Comparison of ENCODE assay signal across 9 mouse cellular contexts in genomic region chr7:30490251-30490956, GRCm38 (mm10). TPM values are rescaled to one million over a fixed set of nuclear protein-coding genes. Genes with fewer than 3 reads are reported as not detected.
A peak's percentile ranks its signal among the peaks of the same experiment; 100 is the strongest.
DNase-seq lines count a peak whose midpoint lies in the region; ATAC-seq and TF ChIP-seq lines count a peak whose summit lies in the region.
"Had no signal": no experiment of that assay in that cellular context is flagged by ENCODE, and none has a peak within 500 bp of the region (broad histone marks: within the 10 kb centered on the region; RNA-seq: fewer than 3 reads in every experiment).

No protein-coding gene starts in this region.

- no peak overlapping the region for H3K9ac ChIP-seq in liver, embryonic 11.5 days (ENCODE audit: low read depth, low read length)
- no peak overlapping the region for H3K9ac ChIP-seq in lung, postnatal 0 days (replicated peaks; ENCODE audit: low read depth)
- no peak overlapping the region for H3K9ac ChIP-seq in stomach, postnatal 0 days (ENCODE audit: low read length)
- H3K9ac ChIP-seq: heart, embryonic 13.5 days; midbrain, embryonic 12.5 days had no signal

- TF ChIP-seq CTCF in lung, postnatal 0 days (IDR thresholded peaks at IDR 0.05): peak; percentile 69
- TF ChIP-seq CTCF in stomach, postnatal 0 days (IDR thresholded peaks at IDR 0.05; ENCODE audit: low read depth): peak; percentile 79

- WGBS in liver, embryonic 11.5 days: 27% methylated on average over 16 of the region's 16 CpGs
- WGBS in lung, postnatal 0 days: 27% methylated on average over 16 of the region's 16 CpGs
- 29% methylated on average over 16 of the region's 16 CpGs for WGBS in stomach, postnatal 0 days

- H3K27ac ChIP-seq in liver, embryonic 11.5 days (ENCODE audit: low read depth, low read length): no peak overlapping the region
- H3K27ac ChIP-seq in lung, postnatal 0 days (ENCODE audit: low read length): no peak overlapping the region
- H3K27ac ChIP-seq in stomach, postnatal 0 days (replicated peaks): no peak overlapping the region
- H3K27ac ChIP-seq: heart, embryonic 13.5 days; midbrain, embryonic 12.5 days had no signal

- DNase-seq in liver: peak; percentile 40
- no peak for DNase-seq in liver, embryonic 11.5 days (ENCODE audit: low spot score)
- peak; percentile 71 for DNase-seq in MN1 (ENCODE audit: low spot score)
- DNase-seq in cerebellum, adult 8-10 months: peak; percentile 48
- peak; percentile 44 to 47 for DNase-seq in kidney, postnatal 25 days
- DNase-seq in lung, postnatal 0 days (ENCODE audit: low spot score): peak; percentile 15
- DNase-seq in stomach, postnatal 0 days (ENCODE audit: low spot score): peak; percentile 34

- no peaks in the 10 kb centered on the region for H3K4me1 ChIP-seq in liver, embryonic 11.5 days (replicated peaks; ENCODE audit: control insufficient read depth, insufficient read depth, low read length)
- H3K4me1 ChIP-seq in lung, postnatal 0 days (ENCODE audit: insufficient read depth, low read depth, low read length): no peaks in the 10 kb centered on the region
- H3K4me1 ChIP-seq in stomach, postnatal 0 days (replicated peaks; ENCODE audit: control insufficient read depth, insufficient read depth): no peaks in the 10 kb centered on the region
- H3K4me1 ChIP-seq: heart, embryonic 13.5 days had no signal

- no peak overlapping the region for H3K4me2 ChIP-seq in liver, embryonic 11.5 days
- H3K4me2 ChIP-seq in lung, postnatal 0 days (replicated peaks; ENCODE audit: low read depth, low read length): no peak overlapping the region
- H3K4me2 ChIP-seq in stomach, postnatal 0 days (replicated peaks; ENCODE audit: low read depth): no peak overlapping the region
- H3K4me2 ChIP-seq: heart, embryonic 13.5 days; midbrain, embryonic 12.5 days had no signal

- H3K9me3 ChIP-seq in liver, embryonic 11.5 days (ENCODE audit: control insufficient read depth, low read length): no peaks in the 10 kb centered on the region
- no peaks in the 10 kb centered on the region for H3K9me3 ChIP-seq in lung, postnatal 0 days (ENCODE audit: low read length)
- no peaks in the 10 kb centered on the region for H3K9me3 ChIP-seq in stomach, postnatal 0 days (ENCODE audit: control insufficient read depth, low read length)
- H3K9me3 ChIP-seq: heart, embryonic 13.5 days; midbrain, embryonic 12.5 days had no signal

- no peak for TF ChIP-seq EP300 in lung, postnatal 0 days (IDR thresholded peaks at IDR 0.05)
- no peak for TF ChIP-seq EP300 in stomach, postnatal 0 days (optimal IDR thresholded peaks at IDR 0.05)

- 0 out of 2 replicates have a peak, but pooled peaks cover 2% of the 10 kb centered on the region for H3K27me3 ChIP-seq in liver, embryonic 11.5 days (replicated peaks; ENCODE audit: control insufficient read depth, insufficient read depth, low read length)
- H3K27me3 ChIP-seq in lung, postnatal 0 days (replicated peaks; ENCODE audit: insufficient read depth, low read length): no peaks in the 10 kb centered on the region
- no peaks in the 10 kb centered on the region for H3K27me3 ChIP-seq in stomach, postnatal 0 days (ENCODE audit: control insufficient read depth, insufficient read depth, low read length)

- H3K4me3 ChIP-seq in liver, embryonic 11.5 days (ENCODE audit: low read depth, low read length): no peak overlapping the region
- no peak overlapping the region for H3K4me3 ChIP-seq in lung, postnatal 0 days (ENCODE audit: low read depth, low read length)
- no peak overlapping the region for H3K4me3 ChIP-seq in stomach, postnatal 0 days (ENCODE audit: low read depth, low read length)
- H3K4me3 ChIP-seq: heart, embryonic 13.5 days; midbrain, embryonic 12.5 days had no signal

- no peak for ATAC-seq in liver, embryonic 11.5 days (replicated peaks; ENCODE audit: low FRiP score)
- no peak for ATAC-seq in lung, postnatal 0 days
- ATAC-seq in stomach, postnatal 0 days (ENCODE audit: low FRiP score, low TSS enrichment): no peak

- no peaks in the 10 kb centered on the region for H3K36me3 ChIP-seq in liver, embryonic 11.5 days (ENCODE audit: control insufficient read depth, insufficient read depth, low read length)
- H3K36me3 ChIP-seq in lung, postnatal 0 days (ENCODE audit: insufficient read depth, low read length): no peaks in the 10 kb centered on the region
- H3K36me3 ChIP-seq in stomach, postnatal 0 days (ENCODE audit: control insufficient read depth, insufficient read depth, low read length): no peaks in the 10 kb centered on the region
- H3K36me3 ChIP-seq: heart, embryonic 13.5 days; midbrain, embryonic 12.5 days had no signal

RNA-seq across cellular contexts. Expression of gene Prodh2, which starts 3.0 kb away (rescaled TPM):
- polyA plus RNA-seq in liver, embryonic 11.5 days (2014; fragmentation: Nextera tagmentation; extraction: Ambion mirVana): 19.0 and 19.5 TPM in 2 replicates
- polyA plus RNA-seq in lung, postnatal 0 days (2015; fragmentation: Nextera tagmentation; extraction: Ambion mirVana): not detected in 2 replicates
- 0.42 and 0.68 TPM in 2 replicates for polyA plus RNA-seq in stomach, postnatal 0 days (2015; fragmentation: Nextera tagmentation; extraction: Ambion mirVana)
- polyA plus RNA-seq: midbrain, embryonic 12.5 days had no signal

RNA-seq across cellular contexts. Expression of gene Nphs1, which starts 32.3 kb away (rescaled TPM):
- 0.26 and 0.27 TPM in 2 replicates for polyA plus RNA-seq in liver, embryonic 11.5 days (2014; fragmentation: Nextera tagmentation; extraction: Ambion mirVana)
- polyA plus RNA-seq in lung, postnatal 0 days (2015; fragmentation: Nextera tagmentation; extraction: Ambion mirVana): 0.12 TPM in 2 replicates
- polyA plus RNA-seq in stomach, postnatal 0 days (2015; fragmentation: Nextera tagmentation; extraction: Ambion mirVana): 0.16 and 0.25 TPM in 2 replicates

RNA-seq across cellular contexts. Expression of gene Kirrel2, which starts 32.9 kb away (rescaled TPM):
- 0.22 and 0.95 TPM in 2 replicates for polyA plus RNA-seq in liver, embryonic 11.5 days (2014; fragmentation: Nextera tagmentation; extraction: Ambion mirVana)
- not detected in 2 replicates for polyA plus RNA-seq in lung, postnatal 0 days (2015; fragmentation: Nextera tagmentation; extraction: Ambion mirVana)
- 0.18 TPM in 2 replicates for polyA plus RNA-seq in stomach, postnatal 0 days (2015; fragmentation: Nextera tagmentation; extraction: Ambion mirVana)

RNA-seq across cellular contexts. Expression of gene Arhgap33, which starts 44.5 kb away (rescaled TPM):
- 7.1 and 7.5 TPM in 2 replicates for polyA plus RNA-seq in liver, embryonic 11.5 days (2014; fragmentation: Nextera tagmentation; extraction: Ambion mirVana)
- polyA plus RNA-seq in lung, postnatal 0 days (2015; fragmentation: Nextera tagmentation; extraction: Ambion mirVana): 2.1 TPM in 2 replicates
- polyA plus RNA-seq in stomach, postnatal 0 days (2015; fragmentation: Nextera tagmentation; extraction: Ambion mirVana): 1.5 and 1.6 TPM in 2 replicates

RNA-seq across cellular contexts. Expression of gene Aplp1, which starts 45.1 kb away (rescaled TPM):
- polyA plus RNA-seq in liver, embryonic 11.5 days (2014; fragmentation: Nextera tagmentation; extraction: Ambion mirVana): 18.4 and 19.1 TPM in 2 replicates
- polyA plus RNA-seq in lung, postnatal 0 days (2015; fragmentation: Nextera tagmentation; extraction: Ambion mirVana): 6.8 and 8.1 TPM in 2 replicates
- polyA plus RNA-seq in stomach, postnatal 0 days (2015; fragmentation: Nextera tagmentation; extraction: Ambion mirVana): 21.7 and 24.1 TPM in 2 replicates

Comparison
In these comparisons a context has a peak if more than half of its experiments do, and no peak if none do; other contexts are left out.
1. RNA of gene Prodh2, which starts 3.0 kb away (polyA plus RNA-seq): 19.0 to 19.5 TPM in liver, embryonic 11.5 days; 0.42 to 0.68 TPM in stomach, postnatal 0 days and not detected in lung, postnatal 0 days; every median in the first group is over 10 times any median in the second.